Mouse (Mus musculus) ES-E14 (cell line): ENCODE results near the gene Prkx.

Source experiments
- CHD2 ChIP-seq: IDR thresholded peaks from 2 replicates; pipeline ENCODE4 v1.6.1; 2014; ENCODE audit warnings: mild to moderate bottlenecking, low read depth, low read length, inconsistent platforms
- HCFC1 ChIP-seq: IDR thresholded peaks from 2 replicates; pipeline ENCODE4 v1.6.1; 2012; ENCODE audit warnings: low read length, inconsistent platforms, borderline replicate concordance; ENCODE audit not compliant: insufficient read depth
- MAFK ChIP-seq: IDR thresholded peaks from 2 replicates; pipeline ENCODE4 v1.6.1; 2014; ENCODE audit warnings: mild to moderate bottlenecking, low read depth, low read length, inconsistent platforms; ENCODE audit not compliant: insufficient read depth
- ZC3H11A ChIP-seq: IDR thresholded peaks from 2 replicates; pipeline ENCODE4 v1.6.1; 2012; ENCODE audit warnings: low read depth, mild to moderate bottlenecking, inconsistent platforms, low read length, borderline replicate concordance
- ZNF384 ChIP-seq: IDR thresholded peaks from 2 replicates; pipeline ENCODE4 v1.6.1; 2012; ENCODE audit warnings: low read depth, low read length, inconsistent platforms

- TF ChIP-seq CHD2: no peak
- TF ChIP-seq HCFC1: no peak
- TF ChIP-seq ZNF384: no peak
- TF ChIP-seq MAFK: no peak
- TF ChIP-seq ZC3H11A: no peak
These were observed 3.5 kb upstream of the Prkx start for GRCm38 (mm10) chrX:77799554-77799953.
